Mouse (Mus musculus) kidney, postnatal 0 days (tissue): ENCODE results near the gene Serac1. TPM values are rescaled to one million over a fixed set of nuclear protein-coding genes. Genes with fewer than 3 reads are reported as not detected.
A peak's percentile ranks its signal among the peaks of the same experiment; 100 is the strongest.

Source experiments
- ATAC-seq: fragments of 200-750 bp; cut with Nextera tagmentation; replicated peaks from 2 replicates; pipeline ENCODE4 v1.8.0; 2017; ENCODE audit warnings: low read depth, moderate number of reproducible peaks, moderate TSS enrichment, moderate library complexity; ENCODE audit not compliant: low FRiP score
- DNase-seq: peaks from one replicate; pipeline ENCODE4 v3.0.0-alpha.2; 2016; ENCODE audit warnings: low spot score
- H3K27ac ChIP-seq: fragments of 300-500 bp; sonication (generic); 2 replicates; pipeline ENCODE4 v1.5.1; 2014; ENCODE audit warnings: mild to moderate bottlenecking
- H3K27me3 ChIP-seq: fragments of 300-500 bp; sonication (generic); 2 replicates; pipeline ENCODE4 v1.6.1; 2014; ENCODE audit warnings: low read length, mixed read lengths; ENCODE audit not compliant: insufficient read depth
- H3K36me3 ChIP-seq: fragments of 300-500 bp; sonication (generic); 2 replicates; pipeline ENCODE4 v1.6.1; 2014; ENCODE audit warnings: low read length, mixed read lengths; ENCODE audit not compliant: insufficient read depth
- H3K4me1 ChIP-seq: fragments of 300-500 bp; sonication (generic); replicated peaks from 2 replicates; pipeline ENCODE4 v1.6.1; 2014; ENCODE audit warnings: antibody characterized with exemption, low read length, mixed read lengths; ENCODE audit not compliant: insufficient read depth
- H3K4me2 ChIP-seq: fragments of 300-500 bp; sonication (generic); 2 replicates; pipeline ENCODE4 v1.6.1; 2014; ENCODE audit warnings: mild to moderate bottlenecking, low read length, moderate library complexity, mixed read lengths
- H3K4me3 ChIP-seq: fragments of 300-500 bp; sonication (generic); replicated peaks from 2 replicates; pipeline ENCODE4 v1.5.1; 2014; ENCODE audit warnings: low read depth, low read length
- H3K9ac ChIP-seq: fragments of 300-500 bp; sonication (generic); 2 replicates; pipeline ENCODE4 v1.6.1; 2014; ENCODE audit warnings: low read depth, low read length
- H3K9me3 ChIP-seq: fragments of 300-500 bp; sonication (generic); replicated peaks from 2 replicates; pipeline ENCODE4 v1.6.1; 2016; ENCODE audit warnings: low read length, inconsistent platforms, mixed read lengths
- CTCF ChIP-seq: IDR thresholded peaks from 2 replicates; pipeline ENCODE4 v1.5.1; 2016; ENCODE audit warnings: antibody characterized with exemption, low read depth, mild to moderate bottlenecking, moderate library complexity
- WGBS: fragments of 180-500 bp; shearing (Covaris S2); extraction: QIAGEN DNeasy Blood & Tissue Kit; methylation state at CpG from one replicate; pipeline ENCODE4 v1.1.7; 2014; 5-methylcytosine and 5-hydroxymethylcytosine counted together
- polyA plus RNA-seq: library from polyadenylated mRNA; unstranded; fragments of >200 nt; fragmentation: Nextera tagmentation; extraction: Ambion mirVana; gene quantifications from 2 replicates; pipeline ENCODE4 v1.2.1, GENCODE M21; 2015

Serac1 gene
- polyA plus RNA-seq, 1 experiment from 2014 or later: 2.2 TPM

DNA sequence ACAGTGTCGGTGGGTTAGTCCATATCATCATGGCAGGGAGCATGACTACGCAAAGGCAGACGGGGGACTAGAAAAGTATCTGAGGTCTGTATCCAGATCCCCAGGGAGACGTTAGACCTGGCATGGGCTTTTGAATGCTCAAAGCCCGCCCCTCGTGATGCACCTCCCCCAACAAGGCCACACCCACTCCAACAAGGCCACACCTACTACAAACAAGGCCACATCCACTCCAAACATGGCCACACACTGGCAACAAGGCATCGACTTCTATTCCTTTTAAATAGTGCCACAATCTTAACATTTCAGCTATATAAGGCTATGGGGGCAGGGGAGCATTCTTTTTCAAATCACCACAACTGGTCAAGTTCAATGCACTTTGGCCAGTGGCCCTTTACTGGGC lies 58.9 kb downstream of the Serac1 start:
- DNase-seq (no peak), ATAC-seq (no peak)
- 56% methylated on average over 7 of the region's 7 CpGs for WGBS
- H3K4me2 ChIP-seq: no peak overlapping the region
- H3K4me3 ChIP-seq: no peak overlapping the region
- H3K27me3 ChIP-seq: no peaks in the 10 kb centered on the region
- H3K9ac ChIP-seq: no peak overlapping the region
- TF ChIP-seq CTCF: no peak
- 0 out of 2 replicates have a peak, but pooled peaks cover 7% of the 10 kb centered on the region for H3K36me3 ChIP-seq
- no peaks in the 10 kb centered on the region for H3K9me3 ChIP-seq
- H3K4me1 ChIP-seq: no peaks in the 10 kb centered on the region
- H3K27ac ChIP-seq: no peak overlapping the region

GRCm38 (mm10) chr17:6019776-6020175 lies 59.8 kb downstream of the Serac1 start:
- peak; percentile 83 for TF ChIP-seq CTCF
- no peak overlapping the region for H3K4me2 ChIP-seq
- ATAC-seq (no peak), DNase-seq (peak; percentile 65)
- H3K4me3 ChIP-seq: no peak overlapping the region
- no peak overlapping the region for H3K27ac ChIP-seq
- no peak overlapping the region for H3K9ac ChIP-seq
- H3K27me3 ChIP-seq: no peaks in the 10 kb centered on the region
- no peaks in the 10 kb centered on the region for H3K4me1 ChIP-seq
- H3K36me3 ChIP-seq: 0 out of 2 replicates have a peak, but pooled peaks cover 4% of the 10 kb centered on the region
- no peaks in the 10 kb centered on the region for H3K9me3 ChIP-seq
- WGBS: 63% methylated on average over 2 of the region's 2 CpGs

DNA sequence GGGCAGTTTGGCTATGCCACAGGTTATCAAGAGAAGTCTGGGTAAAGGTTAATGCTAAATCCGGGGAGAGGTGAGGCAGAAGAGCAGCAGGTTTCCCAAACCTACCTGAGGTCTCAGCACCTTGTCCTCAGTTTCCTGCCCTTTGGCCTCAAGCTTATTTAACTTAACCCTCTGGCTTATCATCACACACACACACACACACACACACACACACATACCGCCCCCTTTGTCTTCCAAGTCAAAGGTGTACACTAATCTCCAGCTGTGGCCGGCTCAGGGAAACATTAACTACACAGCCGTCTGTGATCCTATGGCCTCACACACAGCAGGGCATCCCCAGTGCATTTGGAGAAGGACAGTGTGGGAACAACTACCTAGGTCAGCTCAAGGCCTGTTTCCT lies 61.2 kb downstream of the Serac1 start:
- DNase-seq (no peak), ATAC-seq (no peak)
- 60% methylated on average over 4 of the region's 4 CpGs for WGBS
- H3K9ac ChIP-seq: no peak overlapping the region
- H3K4me1 ChIP-seq: no peaks in the 10 kb centered on the region
- 0 out of 2 replicates have a peak, but pooled peaks cover 3% of the 10 kb centered on the region for H3K36me3 ChIP-seq
- TF ChIP-seq CTCF: no peak
- H3K27me3 ChIP-seq: no peaks in the 10 kb centered on the region
- H3K27ac ChIP-seq: no peak overlapping the region
- H3K4me2 ChIP-seq: no peak overlapping the region
- no peak overlapping the region for H3K4me3 ChIP-seq
- H3K9me3 ChIP-seq: no peaks in the 10 kb centered on the region

DNA sequence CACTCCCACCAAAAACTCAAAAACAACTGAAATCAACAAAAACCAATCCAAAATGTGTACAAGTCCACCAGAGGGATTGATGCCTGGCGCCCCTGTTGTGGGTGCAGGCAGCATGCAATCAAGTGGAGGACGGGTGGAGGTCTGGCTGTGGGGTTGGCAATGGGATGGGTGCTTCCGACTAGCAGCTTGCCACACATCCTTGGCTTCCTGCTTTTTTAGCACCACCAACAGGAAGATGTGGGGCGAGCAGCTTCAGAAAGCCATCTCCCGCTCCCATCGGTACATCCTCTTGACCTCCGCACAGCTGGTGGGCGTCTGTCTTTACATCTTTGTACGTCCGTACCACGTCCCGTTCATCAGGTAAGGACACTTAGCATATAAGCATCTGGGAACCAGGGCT lies 62.3 kb downstream of the Serac1 start:
- WGBS: 61% methylated on average over 12 of the region's 12 CpGs
- ATAC-seq: no peak
- DNase-seq: no peak
- TF ChIP-seq CTCF: peak; percentile 22; the same call in 1 of the 2 replicates
- H3K4me3 ChIP-seq: no peak overlapping the region
- no peak overlapping the region for H3K4me2 ChIP-seq
- no peaks in the 10 kb centered on the region for H3K9me3 ChIP-seq
- H3K4me1 ChIP-seq: no peaks in the 10 kb centered on the region
- H3K27ac ChIP-seq: no peak overlapping the region
- 0 out of 2 replicates have a peak, but pooled peaks cover 2% of the 10 kb centered on the region for H3K36me3 ChIP-seq
- H3K27me3 ChIP-seq: no peaks in the 10 kb centered on the region
- H3K9ac ChIP-seq: no peak overlapping the region

DNA sequence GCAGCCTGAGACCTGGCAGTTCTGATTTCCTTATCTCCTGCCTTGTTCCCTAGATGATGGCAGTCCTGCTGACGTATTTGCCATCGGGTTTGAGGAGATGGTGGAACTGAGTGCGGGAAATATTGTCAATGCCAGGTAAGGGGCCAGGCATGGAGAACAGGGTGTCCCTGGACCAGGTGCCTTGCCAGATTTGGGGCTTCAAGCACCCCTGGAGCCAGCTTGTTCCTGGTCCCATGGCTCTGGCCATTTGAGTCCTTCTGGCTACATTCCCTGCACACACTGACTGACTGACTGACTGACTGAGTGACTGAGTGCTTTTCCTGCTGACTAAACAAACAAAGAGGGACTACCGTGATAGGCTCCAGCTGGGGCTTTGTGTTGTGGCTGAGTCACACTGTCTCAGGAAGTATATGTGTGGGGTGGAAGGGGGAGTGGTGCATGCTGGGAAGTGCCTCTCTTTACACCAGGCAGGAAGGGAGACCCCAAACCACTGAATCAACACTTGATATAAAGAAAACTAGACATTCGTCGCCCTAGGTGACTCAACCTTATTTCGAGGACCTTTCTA lies 63.2 kb downstream of the Serac1 start:
- TF ChIP-seq CTCF: no peak
- H3K27me3 ChIP-seq: no peaks in the 10 kb centered on the region
- no peak overlapping the region for H3K4me3 ChIP-seq
- ATAC-seq: no peak; the same call in 1 of the 2 replicates
- H3K27ac ChIP-seq: no peak overlapping the region
- no peak overlapping the region for H3K9ac ChIP-seq
- H3K9me3 ChIP-seq: no peaks in the 10 kb centered on the region
- H3K4me1 ChIP-seq: no peaks in the 10 kb centered on the region
- H3K4me2 ChIP-seq: no peak overlapping the region
- no peaks in the 10 kb centered on the region for H3K36me3 ChIP-seq
- DNase-seq: peak; percentile 39
- WGBS: 61% methylated on average over 7 of the region's 7 CpGs

DNA sequence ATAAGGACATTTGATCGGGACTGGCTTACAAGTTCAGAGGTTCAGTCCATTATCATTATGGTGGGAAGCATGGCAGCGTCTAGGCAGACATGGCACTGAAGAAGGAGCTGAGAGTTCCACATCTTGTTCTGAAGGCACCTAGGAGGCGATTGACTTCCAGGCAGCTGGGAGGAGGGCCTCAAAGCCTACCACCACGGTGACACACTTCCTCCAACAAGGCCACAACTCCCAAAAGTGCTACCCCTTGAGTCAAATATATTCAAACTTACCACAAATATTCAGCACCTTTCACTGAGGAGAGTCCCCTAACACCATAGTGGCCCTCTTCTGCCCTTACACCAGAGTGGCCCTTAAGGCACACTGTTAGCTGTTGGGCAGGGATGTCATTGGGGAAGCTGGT lies 64.6 kb downstream of the Serac1 start:
- DNase-seq: no peak
- WGBS: 94% methylated on average over 4 of the region's 4 CpGs

GRCm38 (mm10) chr17:6013079-6013478 lies 66.5 kb downstream of the Serac1 start:
- Histone ChIP-seq H3K36me3 (peaks cover 6% of the 10 kb centered on the region; the same call in 1 of the 2 replicates), H3K9ac (no peak overlapping the region), H3K27ac (no peak overlapping the region), H3K4me3 (no peak overlapping the region), H3K4me2 (no peak overlapping the region), H3K4me1 (no peaks in the 10 kb centered on the region), H3K9me3 (no peaks in the 10 kb centered on the region), H3K27me3 (no peaks in the 10 kb centered on the region)
- ATAC-seq (no peak), DNase-seq (no peak)
- TF ChIP-seq CTCF: no peak
- 74% methylated on average over 4 of the region's 4 CpGs for WGBS

More for the DNA sequence above, 64.6 kb downstream of the Serac1 start:
- H3K9me3 ChIP-seq: no peaks in the 10 kb centered on the region
- no peaks in the 10 kb centered on the region for H3K36me3 ChIP-seq
- no peaks in the 10 kb centered on the region for H3K4me1 ChIP-seq
- no peak overlapping the region for H3K27ac ChIP-seq
- H3K27me3 ChIP-seq: no peaks in the 10 kb centered on the region
- no peak for TF ChIP-seq CTCF
- H3K9ac ChIP-seq: no peak overlapping the region
- no peak overlapping the region for H3K4me3 ChIP-seq
- ATAC-seq: no peak
- H3K4me2 ChIP-seq: no peak overlapping the region
